Mouse (Mus musculus) midbrain, postnatal 0 days (tissue): ENCODE data around the gene Galnt4. TPM values are rescaled to one million over a fixed set of nuclear protein-coding genes. Genes with fewer than 3 reads are reported as not detected.
"Not testable (repeated sequence)": the region's sequence is repeated elsewhere in the genome, so short reads cannot be mapped to it uniquely, and the experiment has no call there.

ENCODE experiments used
- ATAC-seq: fragments of 200-750 bp; cut with Nextera tagmentation; 2 replicates; pipeline ENCODE4 v1.8.0; 2017; ENCODE audit warnings: moderate number of reproducible peaks, mild to moderate bottlenecking, moderate TSS enrichment, moderate library complexity; ENCODE audit not compliant: low FRiP score
- DNase-seq: peaks from one replicate; pipeline ENCODE4 v3.0.0-alpha.2; 2015; ENCODE audit warnings: low spot score
- H3K27ac ChIP-seq: fragments of 300-500 bp; sonication (generic); 2 replicates; pipeline ENCODE4 v1.5.1; 2014; ENCODE audit warnings: low read depth, mild to moderate bottlenecking, low read length, mixed read lengths
- H3K27me3 ChIP-seq: fragments of 300-500 bp; sonication (generic); 2 replicates; pipeline ENCODE4 v1.6.1; 2014; ENCODE audit warnings: low read length, control low read depth, mixed read lengths; ENCODE audit not compliant: insufficient read depth
- H3K36me3 ChIP-seq: fragments of 300-500 bp; sonication (generic); 2 replicates; pipeline ENCODE4 v1.6.1; 2014; ENCODE audit warnings: low read length, control low read depth, mixed read lengths; ENCODE audit not compliant: insufficient read depth
- H3K4me1 ChIP-seq: fragments of 300-500 bp; sonication (generic); 2 replicates; pipeline ENCODE4 v1.6.1; 2014; ENCODE audit warnings: mild to moderate bottlenecking, control low read depth, antibody characterized with exemption, low read length, mixed read lengths; ENCODE audit not compliant: insufficient read depth
- H3K4me2 ChIP-seq: fragments of 300-500 bp; sonication (generic); 2 replicates; pipeline ENCODE4 v1.6.1; 2014; ENCODE audit warnings: low read depth, mild to moderate bottlenecking, low read length, mixed read lengths; ENCODE audit not compliant: poor library complexity, severe bottlenecking
- H3K4me3 ChIP-seq: fragments of 300-500 bp; sonication (generic); 2 replicates; pipeline ENCODE4 v1.5.1; 2014; ENCODE audit warnings: low read depth, mild to moderate bottlenecking, low read length, moderate library complexity
- H3K9ac ChIP-seq: fragments of 300-500 bp; sonication (generic); replicated peaks from 2 replicates; pipeline ENCODE4 v1.6.1; 2014; ENCODE audit warnings: mild to moderate bottlenecking, low read length, moderate library complexity, mixed read lengths; ENCODE audit not compliant: poor library complexity, severe bottlenecking
- H3K9me3 ChIP-seq: fragments of 300-500 bp; sonication (generic); 2 replicates; pipeline ENCODE4 v1.6.1; 2016; ENCODE audit warnings: low read length, control low read depth
- CTCF ChIP-seq: IDR thresholded peaks from 2 replicates; pipeline ENCODE4 v1.5.1; 2016; ENCODE audit warnings: antibody characterized with exemption, mild to moderate bottlenecking
- WGBS: fragments of 180-500 bp; shearing (Covaris S2); extraction: QIAGEN DNeasy Blood & Tissue Kit; methylation state at CpG from one replicate; pipeline ENCODE4 v1.1.7; 2014; 5-methylcytosine and 5-hydroxymethylcytosine counted together
- polyA plus RNA-seq: library from polyadenylated mRNA; unstranded; fragments of >200 nt; fragmentation: Nextera tagmentation; extraction: Ambion mirVana; gene quantifications from 2 replicates; pipeline ENCODE4 v1.2.1, GENCODE M21; 2015
- total RNA-seq: library from RNA; depleted of rRNA; stranded (reverse); fragments of >200 nt; gene quantifications from 2 replicates; pipeline ENCODE4 v1.2.3, GENCODE M21; 2014; rRNA removed

Gene Galnt4
- total and polyA plus RNA-seq, 2 experiments from 2014 or later: 2.4 to 4.1 TPM

DNA sequence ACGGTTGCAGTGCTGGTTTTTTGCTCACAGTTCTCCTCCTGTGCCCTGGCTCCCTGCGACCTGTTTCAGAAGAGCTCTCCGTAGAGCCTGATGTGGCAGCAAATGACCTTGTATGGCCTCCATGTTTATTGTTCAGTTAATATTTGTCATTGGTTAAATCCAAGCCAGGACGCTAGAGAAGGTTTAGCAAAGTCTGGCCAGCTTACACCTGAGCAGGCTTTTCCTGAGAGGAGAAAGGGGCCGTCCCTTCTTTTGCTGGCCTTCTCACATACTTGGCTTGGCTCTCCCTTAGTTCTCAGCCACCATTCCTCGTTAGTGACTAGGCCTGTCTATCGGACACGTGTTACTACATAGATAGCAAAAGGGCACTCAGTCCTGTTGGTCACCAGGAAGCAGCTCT lies 46.7 kb downstream of the Galnt4 start:
- ATAC-seq (no peak), DNase-seq (no peak)
- no peaks in the 10 kb centered on the region for H3K4me1 ChIP-seq
- no peaks in the 10 kb centered on the region for H3K36me3 ChIP-seq
- no peak for TF ChIP-seq CTCF
- H3K4me2 ChIP-seq: no peak overlapping the region
- 96% methylated on average over 8 of the region's 8 CpGs for WGBS
- no peaks in the 10 kb centered on the region for H3K9me3 ChIP-seq
- no peaks in the 10 kb centered on the region for H3K27me3 ChIP-seq
- no peak overlapping the region for H3K4me3 ChIP-seq
- H3K9ac ChIP-seq: no peak overlapping the region
- no peak overlapping the region for H3K27ac ChIP-seq

DNA sequence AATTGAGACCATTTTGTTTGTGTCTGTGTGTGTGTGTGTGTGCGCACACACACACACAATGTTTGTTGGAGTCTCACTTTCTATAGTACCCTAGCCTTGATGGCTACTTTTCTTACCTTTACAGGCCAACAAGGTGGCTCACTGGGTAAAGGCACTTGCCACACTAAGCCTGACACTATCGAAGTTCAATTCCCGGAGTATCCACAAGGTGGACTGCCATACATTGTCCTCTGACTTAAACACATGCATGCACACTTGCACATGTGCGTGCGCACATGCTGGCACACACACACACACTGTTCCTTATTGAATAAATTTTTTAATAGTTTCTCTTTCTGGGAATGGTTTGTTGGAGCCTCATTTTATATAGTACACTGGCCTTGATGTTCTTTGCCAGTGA lies 48.8 kb downstream of the Galnt4 start:
- no peak for ATAC-seq
- no peaks in the 10 kb centered on the region for H3K9me3 ChIP-seq
- peak; percentile 45 for TF ChIP-seq CTCF
- H3K27ac ChIP-seq: no peak overlapping the region
- no peaks in the 10 kb centered on the region for H3K4me1 ChIP-seq
- no peak for DNase-seq
- no peak overlapping the region for H3K4me2 ChIP-seq
- no peaks in the 10 kb centered on the region for H3K36me3 ChIP-seq
- no peak overlapping the region for H3K4me3 ChIP-seq
- H3K27me3 ChIP-seq: no peaks in the 10 kb centered on the region
- WGBS: 92% methylated on average over 5 of the region's 5 CpGs
- H3K9ac ChIP-seq: no peak overlapping the region

DNA sequence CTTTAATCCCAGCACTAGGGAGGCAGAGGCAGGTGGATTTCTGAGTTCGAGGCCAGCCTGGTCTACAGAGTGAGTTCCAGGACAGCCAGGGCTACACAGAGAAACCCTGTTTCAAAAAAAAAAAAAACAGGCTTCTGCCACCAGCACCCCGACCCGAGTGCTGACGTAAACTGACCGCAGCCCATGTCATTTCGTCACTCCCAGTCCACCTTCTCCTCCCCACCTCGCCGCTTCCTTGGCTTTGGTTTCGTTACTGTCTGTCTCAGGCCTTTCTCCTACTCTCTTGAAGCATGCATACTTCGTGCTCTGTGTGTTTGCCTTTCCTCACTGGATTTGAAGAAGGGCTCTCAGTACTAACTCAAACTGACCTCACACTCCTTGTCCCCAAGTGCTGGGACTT lies 49.7 kb downstream of the Galnt4 start:
- not testable (repeated sequence) for H3K27me3 ChIP-seq, H3K4me3 ChIP-seq, H3K4me1 ChIP-seq, H3K27ac ChIP-seq, H3K36me3 ChIP-seq, DNase-seq, H3K4me2 ChIP-seq, ATAC-seq, H3K9me3 ChIP-seq, H3K9ac ChIP-seq
- 93% methylated on average over 10 of the region's 10 CpGs for WGBS

- ATAC-seq (no peak), DNase-seq (peak; percentile 52)
- H3K9me3 ChIP-seq: no peaks in the 10 kb centered on the region
- WGBS: 41% methylated on average over 8 of the region's 8 CpGs
- H3K27me3 ChIP-seq: no peaks in the 10 kb centered on the region
- no peak overlapping the region for H3K4me2 ChIP-seq
- peak; percentile 73 for TF ChIP-seq CTCF
- no peak overlapping the region for H3K4me3 ChIP-seq
- no peaks in the 10 kb centered on the region for H3K4me1 ChIP-seq
- no peak overlapping the region for H3K9ac ChIP-seq
- H3K36me3 ChIP-seq: peaks cover 4% of the 10 kb centered on the region; the same call in 1 of the 2 replicates
- no peak overlapping the region for H3K27ac ChIP-seq
Measured at GRCm38 (mm10) chr10:99161987-99162582, 54.1 kb downstream of the Galnt4 start.

Other genes starting within 250 kb of the Galnt4 start
- 189 and 224 TPM in 2 replicates for gene Atp2b1, start 193.8 kb upstream of the Galnt4 start, total RNA-seq
- gene Atp2b1, start 193.8 kb upstream of the Galnt4 start, polyA plus RNA-seq: 275 and 299 TPM in 2 replicates
- gene Poc1b, start 1.1 kb upstream of the Galnt4 start, total RNA-seq: 11.0 and 12.9 TPM in 2 replicates
- 8.2 and 8.9 TPM in 2 replicates for gene Poc1b, start 1.1 kb upstream of the Galnt4 start, polyA plus RNA-seq
- not detected in 2 replicates for gene Phxr2, start 18.2 kb downstream of the Galnt4 start, total RNA-seq
- not detected in 2 replicates for gene Phxr2, start 18.2 kb downstream of the Galnt4 start, polyA plus RNA-seq
- gene Dusp6, start 155.1 kb downstream of the Galnt4 start, total RNA-seq: 47.7 and 52.1 TPM in 2 replicates
- gene Dusp6, start 155.1 kb downstream of the Galnt4 start, polyA plus RNA-seq: 23.5 and 25.4 TPM in 2 replicates